8 mouse cellular contexts compared by ENCODE assay signal in the genomic region with DNA sequence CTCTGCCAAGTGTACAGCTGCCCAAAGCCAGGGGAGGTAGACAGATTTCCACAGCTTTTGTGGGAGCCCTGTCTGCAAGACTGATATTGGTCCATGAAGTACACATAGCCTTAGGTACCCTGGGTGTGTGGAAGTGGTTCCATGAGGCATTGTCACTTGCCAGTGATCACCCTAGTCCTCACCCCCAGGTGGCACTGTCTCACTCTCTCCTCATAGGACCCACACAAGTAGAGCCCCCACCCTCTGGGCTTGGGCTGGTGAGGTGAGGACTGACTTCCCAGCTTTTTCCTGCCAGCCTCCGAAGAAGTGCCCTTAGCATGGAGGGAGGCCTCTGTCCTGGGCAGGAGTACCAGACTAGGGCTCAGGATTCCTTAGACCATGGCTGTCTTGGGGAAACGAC. TPM values are rescaled to one million over a fixed set of nuclear protein-coding genes. Genes with fewer than 3 reads are reported as not detected.
A peak's percentile ranks its signal among the peaks of the same experiment; 100 is the strongest.
DNase-seq lines count a peak whose midpoint lies in the region; ATAC-seq and TF ChIP-seq lines count a peak whose summit lies in the region.

No protein-coding gene starts in this region.

- H3K4me1 ChIP-seq in hindbrain, embryonic 11.5 days (replicated peaks; ENCODE audit: control insufficient read depth, insufficient read depth, low read length), result no peaks in the 10 kb centered on the region
- H3K4me1 ChIP-seq in liver, postnatal 0 days (ENCODE audit: insufficient read depth), result no peaks in the 10 kb centered on the region
- H3K4me1 ChIP-seq in small intestine, adult 2 months (ENCODE audit: control insufficient read depth, insufficient read depth, insufficient read length, low read length), result peaks cover 2% of the 10 kb centered on the region; the same call in 1 of the 2 replicates

- no peak for TF ChIP-seq POLR2A in small intestine, adult 2 months (IDR thresholded peaks at IDR 0.05; ENCODE audit: low read depth, low read length)

- intact Hi-C loops in heart, postnatal 25 days (cut with DNase I), result loop anchor here (2.0 kb wide), 1 partner anchor 18 kb away; no protein-coding TSS in a partner anchor
- intact Hi-C loops in gastrocnemius, postnatal 36 days (cut with DNase I), result loop anchor here (1.0 to 5.0 kb wide), 2 partner anchors 42 to 72 kb away; no protein-coding TSS in a partner anchor

- no peaks in the 10 kb centered on the region for H3K9me3 ChIP-seq in hindbrain, embryonic 11.5 days (ENCODE audit: control insufficient read depth, low read length)
- H3K9me3 ChIP-seq in liver, postnatal 0 days (ENCODE audit: low read length), result no peaks in the 10 kb centered on the region

- no peak overlapping the region for H3K4me3 ChIP-seq in hindbrain, embryonic 11.5 days (ENCODE audit: low read depth, low read length)
- H3K4me3 ChIP-seq in liver, postnatal 0 days (ENCODE audit: low read depth, low read length), result no peak overlapping the region
- no peak overlapping the region for H3K4me3 ChIP-seq in small intestine, adult 2 months (ENCODE audit: low read depth, low read length)

- no peak for TF ChIP-seq EP300 in liver, postnatal 0 days (IDR thresholded peaks at IDR 0.05; ENCODE audit: low read depth)

- no peak for ATAC-seq in hindbrain, embryonic 11.5 days (ENCODE audit: low FRiP score)
- 0 out of 2 replicates have a peak, but pooled peaks have one; percentile 31 for ATAC-seq in liver, postnatal 0 days

- WGBS in hindbrain, embryonic 11.5 days, result 72% methylated on average over 2 of the region's 2 CpGs
- WGBS in liver, postnatal 0 days (ENCODE audit: insufficient replicate concordance), result 64% methylated on average over 2 of the region's 2 CpGs
- 59% methylated on average over 2 of the region's 2 CpGs for WGBS in small intestine, adult 2 months

- no peaks in the 10 kb centered on the region for H3K27me3 ChIP-seq in hindbrain, embryonic 11.5 days (ENCODE audit: control insufficient read depth, insufficient read depth, low read length)
- H3K27me3 ChIP-seq in liver, postnatal 0 days (ENCODE audit: insufficient read depth, low read length), result no peaks in the 10 kb centered on the region
- no peaks in the 10 kb centered on the region for H3K27me3 ChIP-seq in small intestine, adult 2 months (ENCODE audit: control insufficient read depth, insufficient read depth, low read length)

- H3K36me3 ChIP-seq in hindbrain, embryonic 11.5 days (ENCODE audit: control insufficient read depth, insufficient read depth, low read length), result no peaks in the 10 kb centered on the region
- no peaks in the 10 kb centered on the region for H3K36me3 ChIP-seq in liver, postnatal 0 days (replicated peaks; ENCODE audit: insufficient read depth, low read length)
- no peaks in the 10 kb centered on the region for H3K36me3 ChIP-seq in small intestine, adult 2 months (ENCODE audit: control insufficient read depth, insufficient read depth, low read length)

- no peak overlapping the region for H3K4me2 ChIP-seq in hindbrain, embryonic 11.5 days (replicated peaks; ENCODE audit: low read depth, low read length)
- no peak overlapping the region for H3K4me2 ChIP-seq in liver, postnatal 0 days (ENCODE audit: low read depth, low read length)

- peak; percentile 95 for DNase-seq in heart, adult 11 months
- no peak for DNase-seq in heart, postnatal 25 days (ENCODE audit: low spot score)
- peak; percentile 54 for DNase-seq in CD4-positive helper T cell, adult 2 months (ENCODE audit: low read depth, low spot score)
- DNase-seq in cerebellum, postnatal 14 days, result peak; percentile 49 to 76
- peak; percentile 36 for DNase-seq in hindbrain, embryonic 11.5 days (ENCODE audit: low spot score)
- no peak for DNase-seq in liver, postnatal 0 days
- no peak for DNase-seq in gastrocnemius, postnatal 36 days

- H3K9ac ChIP-seq in hindbrain, embryonic 11.5 days (ENCODE audit: low read depth, low read length), result 0 out of 2 replicates have a peak overlapping the region, but pooled peaks have one; percentile 3
- no peak overlapping the region for H3K9ac ChIP-seq in liver, postnatal 0 days (replicated peaks)

- TF ChIP-seq CTCF in liver, postnatal 0 days (IDR thresholded peaks at IDR 0.05; ENCODE audit: low read depth), result peak; percentile 65
- TF ChIP-seq CTCF in small intestine, adult 2 months (IDR thresholded peaks at IDR 0.05; ENCODE audit: extremely low read depth, insufficient read length, insufficient replicate concordance, low read depth, low read length), result peak; percentile 31; the same call in 1 of the 2 replicates

- H3K27ac ChIP-seq in hindbrain, embryonic 11.5 days (ENCODE audit: low read depth, low read length), result no peak overlapping the region
- H3K27ac ChIP-seq in liver, postnatal 0 days (ENCODE audit: low read depth), result no peak overlapping the region
- H3K27ac ChIP-seq in small intestine, adult 2 months (ENCODE audit: insufficient read depth, low read depth, low read length), result no peak overlapping the region

RNA-seq across cellular contexts. Expression of a gene that starts 19.4 kb away (rescaled TPM):
- total RNA-seq in heart, postnatal 25 days (2021), result 10 to 100 TPM; 43.6 to 67.0 TPM
- polyA plus RNA-seq in hindbrain, embryonic 11.5 days (2014; fragmentation: Nextera tagmentation; extraction: Ambion mirVana), result 25.0 and 25.8 TPM in 2 replicates
- 3.4 TPM in 2 replicates for polyA plus RNA-seq in liver, postnatal 0 days (2015; fragmentation: Nextera tagmentation; extraction: Ambion mirVana)
- polyA plus RNA-seq in small intestine, adult 2 months (2012; rRNA removed), result 15.9 and 20.0 TPM in 2 replicates
- 10 to 100 TPM; 24.9 to 28.3 TPM for total RNA-seq in gastrocnemius, postnatal 36 days (2021)

Comparison
In these comparisons a context has a peak if more than half of its experiments do, and no peak if none do; other contexts are left out.
1. DNase-seq: peak in heart, adult 11 months (single experiment), CD4-positive helper T cell, adult 2 months (single experiment), cerebellum, postnatal 14 days (2 of 2) and hindbrain, embryonic 11.5 days (single experiment); none in heart, postnatal 25 days (single experiment), liver, postnatal 0 days (single experiment) and gastrocnemius, postnatal 36 days (0 of 2).